Mouse (Mus musculus) colon, adult 2 months (tissue): ENCODE data around the gene Romo1. TPM values are rescaled to one million over a fixed set of nuclear protein-coding genes. Genes with fewer than 3 reads are reported as not detected.

ENCODE experiments used
- polyA plus RNA-seq: library from polyadenylated mRNA; depleted of rRNA; stranded (reverse); fragments of >200 nt; gene quantifications from 2 replicates; pipeline ENCODE4 v1.2.3, GENCODE M21; 2012; rRNA removed

Gene Romo1
- polyA plus RNA-seq = 244 and 288 TPM in 2 replicates

DNA sequence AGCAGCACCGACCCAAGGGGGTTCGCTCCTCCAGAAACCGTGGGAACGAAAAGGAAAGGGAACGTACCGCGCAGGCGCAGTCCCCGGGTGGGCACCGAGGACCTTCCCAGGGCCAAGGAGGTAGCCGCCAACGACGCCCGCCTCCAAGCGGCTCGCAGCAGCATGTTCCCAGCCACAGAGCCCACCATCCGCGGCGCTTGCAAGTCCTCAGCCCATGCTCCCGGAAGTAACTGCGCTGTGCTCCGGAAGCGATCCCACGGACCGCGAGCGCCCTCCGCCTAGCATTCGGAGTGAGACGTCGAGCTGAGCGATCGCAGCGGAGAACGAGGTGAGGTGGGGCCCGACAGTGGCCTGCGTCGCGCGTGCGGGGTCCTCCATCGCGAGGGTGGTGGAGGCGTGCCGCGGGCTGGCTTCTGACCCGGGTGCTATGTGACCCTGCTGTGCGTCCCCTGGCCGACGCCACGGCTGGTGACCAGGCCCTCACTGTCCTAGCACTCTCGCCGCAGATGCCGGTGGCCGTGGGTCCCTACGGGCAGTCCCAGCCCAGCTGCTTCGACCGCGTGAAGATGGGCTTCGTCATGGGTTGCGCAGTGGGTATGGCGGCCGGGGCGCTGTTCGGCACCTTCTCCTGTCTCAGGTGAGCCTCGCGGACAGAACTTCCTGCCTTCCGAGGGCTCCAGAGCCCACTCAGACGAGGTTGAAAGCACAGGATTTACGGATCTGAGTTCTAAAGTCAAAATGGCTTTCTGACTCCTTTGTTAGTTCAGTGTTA, at the start of gene Romo1, which contains the start of gene Nfs1:
Gene Romo1 (plus strand): TSS at position 87 of the 772 bp plus-strand sequence.
Gene Nfs1 (minus strand): TSS at position 234 of the 772 bp plus-strand sequence.

DNA sequence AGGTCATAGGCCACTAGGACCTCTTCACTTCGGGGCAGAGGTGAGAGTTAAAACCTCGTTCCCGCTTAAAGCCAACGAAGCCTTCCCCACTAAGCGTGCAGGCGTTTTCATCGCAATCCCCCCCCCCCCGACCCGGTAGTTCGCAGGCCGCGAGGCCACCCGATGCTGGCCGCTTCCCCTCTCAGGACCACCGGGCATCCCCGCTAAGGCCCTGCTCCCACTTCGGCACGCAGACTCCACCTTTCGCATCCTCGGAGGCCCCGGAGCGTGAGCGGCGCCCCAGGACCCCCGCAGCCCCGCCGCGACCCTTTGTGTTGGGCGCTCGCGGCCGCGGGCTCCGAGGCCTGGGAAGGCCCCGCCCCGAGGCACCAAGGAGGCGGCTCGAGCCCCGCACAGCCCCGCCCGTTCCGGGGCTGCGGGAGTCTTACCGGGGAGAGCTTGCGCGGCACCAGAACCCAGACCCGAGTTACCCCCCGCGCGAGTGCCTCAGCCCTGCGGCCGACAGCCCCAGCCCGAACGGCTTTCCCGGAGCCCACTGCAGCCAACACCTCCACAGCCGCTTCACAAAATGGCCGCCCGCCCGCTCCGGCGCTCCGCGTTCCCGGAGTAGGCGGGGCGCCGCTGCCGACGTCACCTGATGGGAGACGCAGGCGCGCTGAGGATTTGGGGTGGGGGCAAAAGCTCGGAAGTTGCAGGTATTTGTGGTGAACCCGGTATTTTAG, 32.3 kb upstream of the Romo1 start, which contains the start of the genes Cpne1 and Rbm12:
Gene Cpne1 (minus strand): TSS at position 608 of the 722 bp plus-strand sequence.
Gene Rbm12 (minus strand): TSS at position 621 of the 722 bp plus-strand sequence.

DNA sequence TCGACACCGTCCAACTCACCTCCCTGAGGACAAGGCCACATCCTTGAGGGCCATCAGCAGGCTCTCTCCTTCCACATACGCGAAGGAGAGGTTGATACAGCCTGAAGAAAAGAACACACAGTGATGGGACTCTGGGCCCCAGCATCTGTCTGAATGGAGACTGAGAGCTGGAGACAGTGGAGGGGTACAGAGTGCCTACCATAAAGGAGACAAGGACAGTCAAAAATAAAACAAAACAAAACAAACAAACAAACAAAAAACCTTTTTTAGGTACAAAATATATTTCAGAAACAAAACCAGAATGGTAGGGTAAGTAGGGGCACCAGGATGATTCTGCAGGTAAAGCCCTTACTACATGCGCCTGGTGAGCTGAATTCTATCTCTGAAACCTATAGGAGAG, 16.8 kb upstream of the Romo1 start, which contains the start of gene Gm28036:
Gene Gm28036 (minus strand): TSS at position 101 of the 400 bp plus-strand sequence.

DNA sequence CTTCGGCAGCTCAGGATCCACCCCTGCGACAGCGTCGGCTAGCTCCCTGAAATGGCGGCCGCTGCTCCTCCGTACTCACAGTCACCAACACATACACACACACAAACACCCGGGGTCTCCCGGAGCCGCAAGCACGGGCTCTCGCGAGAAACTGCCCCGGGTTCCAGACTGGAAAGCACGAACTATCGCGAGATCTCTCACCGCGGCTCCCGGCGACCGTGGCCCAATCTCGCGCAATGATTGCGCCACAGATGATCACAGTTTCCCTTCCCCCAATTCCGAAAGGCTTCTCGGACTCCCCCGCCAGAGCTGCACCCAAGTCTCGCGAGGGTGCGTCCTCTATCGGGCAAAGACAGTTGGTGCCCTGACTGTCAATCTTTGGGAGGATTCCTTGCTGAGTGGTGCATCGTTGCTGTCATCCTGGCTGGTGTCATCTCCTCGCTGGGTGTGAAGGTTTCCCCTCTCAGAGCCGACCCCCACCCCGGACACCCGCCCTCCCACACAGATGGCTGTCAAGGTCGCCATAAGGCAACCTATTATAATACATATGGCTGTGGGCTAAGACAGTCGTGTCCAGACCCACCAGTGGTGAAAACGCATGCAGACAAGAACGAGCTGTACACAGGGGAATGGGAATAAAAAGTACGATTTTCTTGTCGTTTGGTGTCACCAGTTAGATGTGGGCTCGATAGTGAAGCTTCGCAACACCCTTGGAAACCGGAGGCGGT, 36.4 kb downstream of the Romo1 start, which contains the start of gene Rbm39:
Gene Rbm39 (minus strand): TSS at position 145 of the 728 bp plus-strand sequence.

Other genes starting within 250 kb of the Romo1 start
- 19.4 and 21.9 TPM in 2 replicates for gene Uqcc1, start 213.7 kb upstream of the Romo1 start, polyA plus RNA-seq
- not detected in 2 replicates for gene Gm15557, start 203.3 kb upstream of the Romo1 start, polyA plus RNA-seq
- 0.13 and 0.28 TPM in 2 replicates for gene Gdf5, start 198.7 kb upstream of the Romo1 start, polyA plus RNA-seq
- 6.4 and 7.7 TPM in 2 replicates for gene Cep250, start 187.6 kb upstream of the Romo1 start, polyA plus RNA-seq
- gene 6430550D23Rik, start 136.1 kb upstream of the Romo1 start, polyA plus RNA-seq = 1.5 and 2.0 TPM in 2 replicates
- gene Ergic3, start 136.0 kb upstream of the Romo1 start, polyA plus RNA-seq = 280 and 317 TPM in 2 replicates
- 2.9 and 3.4 TPM in 2 replicates for gene Fer1l4, start 91.1 kb upstream of the Romo1 start, polyA plus RNA-seq
- 0.80 and 0.83 TPM in 2 replicates for gene Spag4, start 78.9 kb upstream of the Romo1 start, polyA plus RNA-seq
- 70.6 and 73.0 TPM in 2 replicates for gene Cpne1, start 32.1 kb upstream of the Romo1 start, polyA plus RNA-seq
- 4.8 and 11.4 TPM in 2 replicates for gene Rbm12, start 32.1 kb upstream of the Romo1 start, polyA plus RNA-seq
- gene Gm28036, start 16.9 kb upstream of the Romo1 start, polyA plus RNA-seq = 1.4 and 2.5 TPM in 2 replicates
- gene Nfs1, start 147 bp downstream of the Romo1 start, polyA plus RNA-seq = 89.5 and 91.6 TPM in 2 replicates
- 47.0 and 63.0 TPM in 2 replicates for gene Rbm39, start 36.2 kb downstream of the Romo1 start, polyA plus RNA-seq
- 11.8 and 12.1 TPM in 2 replicates for gene Phf20, start 52.4 kb downstream of the Romo1 start, polyA plus RNA-seq
- 0.95 and 1.4 TPM in 2 replicates for gene Cnbd2, start 168.3 kb downstream of the Romo1 start, polyA plus RNA-seq
- gene Scand1, start 168.7 kb downstream of the Romo1 start, polyA plus RNA-seq = 303 and 402 TPM in 2 replicates